Mouse (Mus musculus) cortical plate, adult 2 months (tissue): ENCODE measurements around the gene Gm7271.

Source experiments
- CTCF ChIP-seq: fragments of 200-500 bp; IDR thresholded peaks from 2 replicates; pipeline ENCODE4 v1.5.1; 2011; ENCODE audit warnings: mild to moderate bottlenecking, control low read depth, low read length; ENCODE audit not compliant: insufficient read depth; ENCODE audit errors: extremely low read depth
- POLR2A ChIP-seq: fragments of 200-500 bp; IDR thresholded peaks from 2 replicates; pipeline ENCODE4 v1.6.1; 2011; ENCODE audit warnings: mild to moderate bottlenecking, low read length, control low read depth; ENCODE audit not compliant: insufficient read depth; ENCODE audit errors: extremely low read depth

- TF ChIP-seq CTCF (no peak), POLR2A (no peak)
Measured at GRCm38 (mm10) chr5:76474931-76475330, 8.9 kb upstream of the Gm7271 start.
